Mouse (Mus musculus) embryo, embryonic 9.5 days (tissue): Measurements from ENCODE around the gene Sfxn5.
A peak's percentile ranks its signal among the peaks of the same experiment; 100 is the strongest.

ENCODE experiments used
- DNase-seq: peaks from one replicate; pipeline ENCODE4 v3.0.0-alpha.2; 2017; ENCODE audit errors: extremely low spot score

Gene Sfxn5

GRCm38 (mm10) chr6:85232045-85232444 is 101.2 kb downstream of the Sfxn5 start:
- DNase-seq, result no peak

GRCm38 (mm10) chr6:85231469-85231868 is 101.8 kb downstream of the Sfxn5 start:
- DNase-seq, result no peak

- DNase-seq, result no peak
These were observed 102.5 kb downstream of the Sfxn5 start for GRCm38 (mm10) chr6:85230762-85231161.

GRCm38 (mm10) chr6:85227520-85227919 is 105.7 kb downstream of the Sfxn5 start:
- no peak for DNase-seq

- no peak for DNase-seq
These were observed 106.7 kb downstream of the Sfxn5 start for GRCm38 (mm10) chr6:85226570-85226969.

GRCm38 (mm10) chr6:85224442-85224891 is 108.8 kb downstream of the Sfxn5 start:
- no peak for DNase-seq

- DNase-seq, result peak; percentile 80
These were observed 109.6 kb downstream of the Sfxn5 start for GRCm38 (mm10) chr6:85223498-85224150.

GRCm38 (mm10) chr6:85222551-85222950 is 110.7 kb downstream of the Sfxn5 start:
- DNase-seq, result no peak

GRCm38 (mm10) chr6:85220917-85221316 is 112.3 kb downstream of the Sfxn5 start:
- DNase-seq, result peak; percentile 52

GRCm38 (mm10) chr6:85219706-85220105 is 113.5 kb downstream of the Sfxn5 start:
- DNase-seq, result no peak

GRCm38 (mm10) chr6:85218684-85219445 is 114.4 kb downstream of the Sfxn5 start:
- no peak for DNase-seq

GRCm38 (mm10) chr6:85218251-85218650 is 115.0 kb downstream of the Sfxn5 start:
- DNase-seq, result no peak

- no peak for DNase-seq
These were observed 122.5 kb downstream of the Sfxn5 start for GRCm38 (mm10) chr6:85210686-85211085.

- no peak for DNase-seq
These were observed 123.8 kb downstream of the Sfxn5 start for GRCm38 (mm10) chr6:85209226-85209967.

GRCm38 (mm10) chr6:85207345-85207744 is 125.9 kb downstream of the Sfxn5 start:
- no peak for DNase-seq

GRCm38 (mm10) chr6:85206939-85207285 is 126.3 kb downstream of the Sfxn5 start:
- DNase-seq, result no peak

GRCm38 (mm10) chr6:85206182-85206938 is 126.9 kb downstream of the Sfxn5 start:
- DNase-seq, result no peak

- no peak for DNase-seq
These were observed 135.3 kb downstream of the Sfxn5 start for GRCm38 (mm10) chr6:85197951-85198350.

- DNase-seq, result no peak
These were observed 139.6 kb downstream of the Sfxn5 start for GRCm38 (mm10) chr6:85193381-85194318.

- no peak for DNase-seq
These were observed 141.3 kb downstream of the Sfxn5 start for GRCm38 (mm10) chr6:85191751-85192440.
